Mouse (Mus musculus) C2C12 (cell line): ENCODE measurements around the gene Hs6st3.

Experiments used
- CEBPB ChIP-seq: IDR thresholded peaks from one replicate; pipeline ENCODE4 v1.6.1; 2011; ENCODE audit warnings: low read depth, mild to moderate bottlenecking, control low read depth, moderate library complexity
- CTCF ChIP-seq: IDR thresholded peaks from one replicate; pipeline ENCODE4 v1.5.1; 2011; ENCODE audit not compliant: control insufficient read depth, insufficient read depth, insufficient read length
- MAX ChIP-seq: IDR thresholded peaks from one replicate; pipeline ENCODE4 v1.6.1; 2011; ENCODE audit warnings: mild to moderate bottlenecking, control low read depth
- USF1 ChIP-seq: IDR thresholded peaks from one replicate; pipeline ENCODE4 v1.6.1; 2011; ENCODE audit warnings: low read depth, mild to moderate bottlenecking, control low read depth, moderate library complexity

DNA sequence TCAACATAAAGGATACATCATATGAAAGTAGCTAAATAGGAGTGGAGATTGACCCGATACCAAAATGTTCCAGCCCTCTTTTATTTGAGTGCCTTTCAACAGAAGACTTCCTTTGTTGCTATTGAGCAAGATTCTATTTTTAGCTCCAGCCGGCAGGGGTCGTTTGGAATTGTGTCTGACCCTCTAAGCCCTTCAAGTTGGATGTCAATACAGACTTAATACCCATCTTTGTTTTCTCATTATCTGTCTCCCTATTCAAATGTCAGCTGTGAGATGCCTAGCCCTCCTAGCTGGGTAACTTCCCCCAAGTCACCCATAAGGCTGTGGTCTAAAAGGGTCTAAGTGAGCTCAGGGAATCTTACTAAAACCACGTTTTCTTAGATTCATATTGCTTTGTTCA lies 312.3 kb downstream of the Hs6st3 start:
- TF ChIP-seq CTCF (no peak), MAX (no peak), CEBPB (no peak), USF1 (no peak)
